ENCODE assay signal across 8 mouse cellular contexts in the genomic region with DNA sequence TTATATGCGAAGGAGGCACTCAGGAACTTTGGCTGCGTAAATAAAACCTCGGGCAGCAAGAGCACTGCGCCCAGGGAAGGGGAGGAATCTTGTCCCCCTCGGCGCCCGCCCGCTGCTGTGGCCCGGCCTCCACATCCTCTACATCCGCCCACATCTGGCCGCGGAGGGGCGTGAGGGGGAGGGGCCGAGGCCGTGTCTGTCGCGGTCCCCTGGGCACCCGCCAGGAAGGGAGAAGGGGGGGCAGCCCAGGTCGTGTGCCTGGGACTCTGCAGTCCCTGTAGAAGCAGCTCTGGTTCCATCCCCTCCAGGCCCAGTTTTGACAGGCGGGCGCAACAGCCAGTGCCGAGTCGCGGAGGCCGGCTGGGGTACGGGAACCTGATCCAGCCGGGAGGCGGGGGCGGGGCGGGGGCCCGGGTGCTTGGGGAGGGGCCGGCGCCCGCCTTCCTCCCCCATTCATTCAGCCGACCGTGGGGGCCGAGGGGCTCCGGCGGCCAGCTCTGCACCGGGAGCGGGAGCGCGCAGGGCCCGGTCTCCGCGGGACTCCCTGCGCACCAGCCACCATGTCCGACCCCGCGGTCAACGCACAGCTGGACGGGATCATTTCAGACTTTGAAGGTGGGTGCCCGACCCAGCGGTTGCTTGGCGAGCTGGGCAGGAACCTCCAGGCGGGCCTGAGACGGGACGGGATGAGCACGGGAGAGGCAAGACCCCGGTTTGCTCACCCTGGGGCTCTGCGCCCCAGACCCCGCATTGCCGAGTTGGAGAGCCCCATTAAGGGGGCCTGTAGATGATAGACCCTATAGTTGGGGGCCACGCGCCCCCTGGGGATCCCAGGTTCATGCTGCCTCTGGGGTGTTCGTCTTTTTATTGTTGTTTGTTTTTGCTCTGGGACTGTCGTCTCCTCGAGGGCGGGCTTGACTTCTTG.
DNase-seq lines count a peak whose midpoint lies in the region; ATAC-seq and TF ChIP-seq lines count a peak whose summit lies in the region.

No protein-coding gene starts in this region.

- DNase-seq in Muller cell, postnatal 12 days (ENCODE audit: inconsistent ontology term), result peak; percentile 91
- peak; percentile 90 for DNase-seq in embryo, embryonic 10.5 days (ENCODE audit: low spot score)
- DNase-seq in heart, adult 11 months, result peak; percentile 100
- peak; percentile 88 for DNase-seq in limb, embryonic 14.5 days (ENCODE audit: low spot score)
- DNase-seq in spleen, adult 2 months (ENCODE audit: low read depth in 1 of 2, low spot score in 2 of 2), result peak; percentile 27 to 90

- ATAC-seq in intestine, embryonic 16.5 days, result peak; percentile 86
- ATAC-seq in limb, embryonic 14.5 days (ENCODE audit: low FRiP score, low read depth), result peak; percentile 87
- peak; percentile 51 for ATAC-seq in midbrain, embryonic 15.5 days (replicated peaks)
- no peak for ATAC-seq in erythroid progenitor cell, adult 5-6 weeks (replicated peaks; ENCODE audit: low FRiP score, poor library complexity, severe bottlenecking)

- WGBS in intestine, embryonic 16.5 days, result under 1% methylated on average over 66 of the region's 69 CpGs
- WGBS in limb, embryonic 14.5 days, result 0% methylated on average over 59 of the region's 69 CpGs
- WGBS in midbrain, embryonic 15.5 days, result under 1% methylated on average over 65 of the region's 69 CpGs
- 2% methylated on average over 68 of the region's 69 CpGs for WGBS in spleen, adult 2 months

- peaks cover 58% of the 10 kb centered on the region for H3K4me1 ChIP-seq in intestine, embryonic 16.5 days (ENCODE audit: control insufficient read depth, insufficient read depth, low read length)
- H3K4me1 ChIP-seq in limb, embryonic 14.5 days (ENCODE audit: control insufficient read depth, insufficient read depth, low read length), result peaks cover 51% of the 10 kb centered on the region
- H3K4me1 ChIP-seq in midbrain, embryonic 15.5 days, result peaks cover 41% of the 10 kb centered on the region
- peaks cover 21% of the 10 kb centered on the region; the same call in 1 of the 2 replicates for H3K4me1 ChIP-seq in spleen, adult 2 months (ENCODE audit: control insufficient read depth, insufficient read depth, insufficient read length)

- no peaks in the 10 kb centered on the region for H3K36me3 ChIP-seq in intestine, embryonic 16.5 days (ENCODE audit: control insufficient read depth, insufficient read depth, low read length)
- 0 out of 2 replicates have a peak, but pooled peaks cover 4% of the 10 kb centered on the region for H3K36me3 ChIP-seq in limb, embryonic 14.5 days (ENCODE audit: control insufficient read depth, insufficient read depth, low read length)
- no peaks in the 10 kb centered on the region for H3K36me3 ChIP-seq in midbrain, embryonic 15.5 days (replicated peaks)
- H3K36me3 ChIP-seq in spleen, adult 2 months (ENCODE audit: control insufficient read depth, insufficient read depth, low read length), result no peaks in the 10 kb centered on the region

- peak overlapping the region; percentile 81 for H3K4me2 ChIP-seq in intestine, embryonic 16.5 days (ENCODE audit: low read depth, low read length)
- H3K4me2 ChIP-seq in limb, embryonic 14.5 days (replicated peaks; ENCODE audit: low read depth, low read length, severe bottlenecking), result peak overlapping the region; percentile 88
- H3K4me2 ChIP-seq in midbrain, embryonic 15.5 days, result peak overlapping the region; percentile 79

- H3K9ac ChIP-seq in intestine, embryonic 16.5 days (ENCODE audit: low read depth, low read length), result peak overlapping the region; percentile 78
- peak overlapping the region; percentile 76 for H3K9ac ChIP-seq in limb, embryonic 14.5 days (ENCODE audit: low read depth, low read length, severe bottlenecking)
- peak overlapping the region; percentile 45 for H3K9ac ChIP-seq in midbrain, embryonic 15.5 days

- TF ChIP-seq CTCF in spleen, adult 2 months (IDR thresholded peaks at IDR 0.05; ENCODE audit: extremely low read depth, insufficient read depth, insufficient read length, insufficient replicate concordance), result no peak

- peak overlapping the region; percentile 87 for H3K27ac ChIP-seq in intestine, embryonic 16.5 days (ENCODE audit: low read length)
- peak overlapping the region; percentile 88 for H3K27ac ChIP-seq in limb, embryonic 14.5 days (replicated peaks; ENCODE audit: low read depth, low read length)
- peak overlapping the region; percentile 12 for H3K27ac ChIP-seq in midbrain, embryonic 15.5 days
- H3K27ac ChIP-seq in spleen, adult 2 months (ENCODE audit: insufficient read depth, low read length), result peak overlapping the region; percentile 64

- peak; percentile 37; the same call in 1 of the 2 replicates for TF ChIP-seq POLR2A in limb, embryonic 14.5 days (IDR thresholded peaks at IDR 0.05; ENCODE audit: borderline replicate concordance, extremely low read depth, insufficient read depth, insufficient read length)
- TF ChIP-seq POLR2A in spleen, adult 2 months (IDR thresholded peaks at IDR 0.05; ENCODE audit: low read depth, low read length), result no peak

- H3K9me3 ChIP-seq in intestine, embryonic 16.5 days (ENCODE audit: control insufficient read depth, low read length), result no peaks in the 10 kb centered on the region
- no peaks in the 10 kb centered on the region for H3K9me3 ChIP-seq in limb, embryonic 14.5 days (ENCODE audit: control insufficient read depth, low read length)
- no peaks in the 10 kb centered on the region for H3K9me3 ChIP-seq in midbrain, embryonic 15.5 days

- peak overlapping the region; percentile 69 for H3K4me3 ChIP-seq in intestine, embryonic 16.5 days (ENCODE audit: low read length)
- peak overlapping the region; percentile 82 for H3K4me3 ChIP-seq in limb, embryonic 14.5 days (replicated peaks; ENCODE audit: low read length)
- H3K4me3 ChIP-seq in midbrain, embryonic 15.5 days, result peak overlapping the region; percentile 46
- peak overlapping the region; percentile 65 for H3K4me3 ChIP-seq in spleen, adult 2 months (ENCODE audit: extremely low read depth, insufficient read depth, insufficient read length)

- no peaks in the 10 kb centered on the region for H3K27me3 ChIP-seq in intestine, embryonic 16.5 days (replicated peaks; ENCODE audit: control insufficient read depth, insufficient read depth, low read length)
- no peaks in the 10 kb centered on the region for H3K27me3 ChIP-seq in limb, embryonic 14.5 days (ENCODE audit: control insufficient read depth, insufficient read depth, low read length)
- no peaks in the 10 kb centered on the region; the same call in 1 of the 2 replicates for H3K27me3 ChIP-seq in midbrain, embryonic 15.5 days (replicated peaks)
- no peaks in the 10 kb centered on the region; the same call in 1 of the 2 replicates for H3K27me3 ChIP-seq in spleen, adult 2 months (ENCODE audit: control insufficient read depth, insufficient read depth, low read length)

Comparison
In these comparisons a context has a peak if more than half of its experiments do, and no peak if none do; other contexts are left out.
1. H3K27ac ChIP-seq: peak in every context shown above with its lines; median percentile 88 in limb, embryonic 14.5 days; 87 in intestine, embryonic 16.5 days; 64 in spleen, adult 2 months; 12 in midbrain, embryonic 15.5 days.